Mouse (Mus musculus) megakaryocyte, adult 5-6 weeks (primary cell): ENCODE measurements around the gene Ift57. TPM values are rescaled to one million over a fixed set of nuclear protein-coding genes. Genes with fewer than 3 reads are reported as not detected.

Experiments used
- ATAC-seq: 2 replicates; pipeline ENCODE4 v1.8.0; 2016; ENCODE audit warnings: mild to moderate bottlenecking, inconsistent platforms; ENCODE audit not compliant: poor library complexity, severe bottlenecking
- total RNA-seq, 2 experiments: library from RNA; stranded (forward) in 1 of 2; stranded (reverse) in 1 of 2; fragments of 153-499, 151-499 nt in 1 of 2; fragments of 221-1000, 200-1000 nt in 1 of 2; gene quantifications; 2 replicates each; pipeline versions ENCODE4 v1.2.3 to v1.2.4; 2015 to 2017

The Ift57 gene
- total RNA-seq (2015), result 13.6 and 20.6 TPM in 2 replicates
- total RNA-seq (2017), result 21.9 and 24.9 TPM in 2 replicates

DNA sequence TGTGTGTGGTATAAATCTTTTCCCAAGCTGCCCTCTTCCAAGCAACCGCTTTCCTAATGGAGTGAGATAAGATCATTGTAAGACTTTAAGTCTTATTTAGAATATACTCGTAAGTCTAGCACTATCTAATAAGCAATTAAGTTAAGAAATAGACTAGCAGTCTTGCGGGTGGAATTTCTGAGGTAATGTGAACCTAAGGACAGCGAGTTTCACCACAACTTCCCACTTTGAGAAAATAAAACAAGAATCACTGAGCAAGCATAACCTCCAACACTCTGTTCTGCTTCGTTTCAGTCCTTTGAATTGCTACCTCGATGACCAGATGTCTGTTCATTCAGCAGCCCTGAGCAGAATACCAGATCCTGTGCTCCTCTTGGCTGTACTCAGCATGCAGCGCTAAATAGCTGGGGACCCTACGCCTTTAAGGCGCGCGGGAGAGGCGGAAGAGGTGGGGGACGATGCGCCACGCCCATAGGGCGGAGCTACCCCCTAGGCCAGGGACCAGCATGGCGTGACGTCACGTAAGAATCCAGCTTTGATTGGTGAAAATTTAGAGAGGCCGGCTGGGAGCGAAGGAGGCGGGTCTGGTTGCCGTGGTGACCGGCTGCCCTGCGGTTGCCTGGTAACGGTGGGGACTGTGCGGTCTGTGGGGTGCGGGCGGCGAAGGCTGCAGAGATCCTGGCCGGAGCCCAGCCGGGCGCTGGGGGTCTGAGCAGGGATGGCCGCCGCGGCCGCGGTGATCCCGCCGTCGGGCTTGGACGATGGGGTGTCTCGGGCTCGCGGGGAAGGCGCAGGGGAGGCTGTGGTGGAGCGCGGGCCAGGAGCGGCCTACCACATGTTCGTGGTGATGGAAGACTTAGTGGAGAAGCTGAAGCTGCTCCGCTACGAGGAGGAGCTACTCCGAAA, at the start of gene Ift57:
Gene Ift57, plus strand, starts transcription at position 614 of the 906 bp plus-strand sequence.
- peak; percentile 96 for ATAC-seq

DNA sequence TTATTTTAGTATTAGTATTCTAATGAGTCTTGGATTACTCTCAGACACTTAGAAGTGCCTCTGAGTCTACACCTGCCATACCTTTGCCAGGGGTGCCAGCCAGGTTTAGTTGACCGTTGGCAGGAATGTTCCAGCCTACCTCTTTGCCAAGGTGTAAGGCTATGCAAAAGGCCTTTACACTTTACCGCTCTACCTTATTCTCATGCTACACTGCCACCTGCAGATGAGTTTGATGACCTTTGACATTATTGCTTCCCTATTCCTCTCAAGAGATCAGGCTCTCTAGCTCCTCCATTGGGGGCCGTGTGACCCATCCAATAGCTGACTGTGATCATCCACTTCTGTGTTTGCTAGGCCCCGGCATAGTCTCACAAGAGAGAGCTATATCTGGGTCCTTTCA, 41.9 kb upstream of the Ift57 start:
- ATAC-seq, result no peak

DNA sequence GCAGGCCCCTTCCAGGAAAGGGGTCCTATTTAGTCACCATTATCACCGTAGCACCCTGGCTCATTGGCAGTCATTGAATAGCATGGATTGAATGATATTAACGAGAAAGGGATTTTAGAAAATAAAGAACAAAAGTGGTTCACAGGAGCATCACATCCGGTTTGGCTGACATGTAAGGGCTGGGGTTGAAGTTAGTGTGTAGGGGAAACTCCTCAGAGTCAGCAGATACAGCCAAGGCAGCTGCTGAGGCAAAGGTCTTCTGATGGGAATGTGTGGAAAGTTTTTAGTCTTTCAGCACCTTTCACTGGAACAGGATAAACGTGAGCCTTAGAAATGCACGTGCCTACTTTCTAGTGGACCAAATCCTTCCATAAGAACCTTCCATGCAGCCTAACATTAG, 41.0 kb upstream of the Ift57 start:
- no peak for ATAC-seq

DNA sequence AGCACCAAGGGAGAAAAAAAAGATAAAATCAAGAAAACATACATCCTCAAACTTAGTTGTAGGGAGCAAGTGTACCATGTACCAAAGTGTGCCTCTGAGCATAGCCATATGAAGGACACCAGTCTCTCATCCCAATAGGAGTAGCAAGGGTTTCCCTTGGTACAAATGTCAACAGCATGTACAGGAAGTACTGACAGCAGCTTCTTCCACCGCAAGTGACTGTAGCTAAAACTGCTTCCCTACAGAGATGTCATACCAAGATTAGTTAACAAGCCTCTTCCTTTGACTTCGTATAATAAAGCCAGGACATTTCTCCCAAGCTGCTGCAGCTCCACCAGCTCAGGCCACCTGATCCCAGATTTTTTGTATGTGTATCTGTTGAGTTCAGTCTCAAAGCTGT, 39.9 kb upstream of the Ift57 start:
- no peak for ATAC-seq

DNA sequence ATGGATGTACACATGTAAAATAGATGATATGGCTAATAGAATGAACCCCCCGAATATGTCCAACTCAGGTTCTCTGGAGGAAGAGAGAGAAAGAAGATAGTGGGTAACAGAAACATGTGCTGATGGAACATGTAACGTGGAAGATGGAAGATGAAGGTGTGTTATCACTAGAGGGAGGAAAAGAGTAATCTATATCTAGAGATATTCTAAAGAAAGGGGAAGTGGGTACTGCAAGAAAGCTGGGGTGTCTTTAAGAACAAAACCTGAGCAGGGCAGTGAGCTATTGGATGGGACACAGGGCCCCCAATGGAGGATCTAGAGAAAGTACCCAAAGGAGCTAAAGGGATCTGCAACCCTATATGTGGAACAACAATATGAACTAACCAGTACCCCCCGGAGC, 38.9 kb upstream of the Ift57 start:
- ATAC-seq, result 0 out of 2 replicates have a peak, but pooled peaks have one; percentile 40

DNA sequence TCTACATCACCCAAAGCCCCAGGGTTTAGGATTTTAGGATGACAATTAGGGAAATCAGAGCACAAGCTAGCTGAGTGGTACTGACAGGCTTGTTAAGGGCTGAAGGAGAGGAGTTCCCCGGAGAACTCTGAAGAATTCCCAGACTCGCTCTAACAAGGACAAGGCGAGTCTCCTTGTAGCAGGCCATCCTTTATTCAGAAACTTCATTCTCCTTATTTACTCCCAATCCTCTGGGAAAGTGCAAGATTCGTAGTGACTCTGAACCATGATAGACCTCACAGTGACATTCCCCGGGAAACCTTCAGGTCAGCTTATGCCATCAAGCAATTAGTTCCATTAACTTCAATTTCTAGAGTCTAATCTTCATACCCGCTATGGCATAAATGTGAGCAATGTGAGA, 36.8 kb upstream of the Ift57 start:
- no peak for ATAC-seq

DNA sequence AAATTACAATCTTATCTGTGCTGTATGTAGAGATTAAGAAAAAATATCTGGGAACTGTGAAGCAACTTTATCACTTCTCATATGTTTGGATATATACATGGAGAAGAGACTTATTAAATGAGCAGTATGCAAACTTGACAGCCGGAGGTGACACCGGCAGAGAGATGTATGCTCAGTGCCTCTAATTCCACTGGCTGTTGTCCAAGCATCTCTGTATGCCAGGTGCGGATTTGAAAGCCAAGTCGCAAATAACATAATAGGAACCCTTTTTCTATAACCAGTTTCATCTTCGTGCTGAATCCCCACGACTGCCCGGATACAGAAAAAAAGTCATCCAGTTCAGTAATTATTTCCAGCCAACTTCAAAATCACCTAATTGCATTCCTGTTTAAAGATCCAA, 34.4 kb upstream of the Ift57 start:
- ATAC-seq, result no peak

DNA sequence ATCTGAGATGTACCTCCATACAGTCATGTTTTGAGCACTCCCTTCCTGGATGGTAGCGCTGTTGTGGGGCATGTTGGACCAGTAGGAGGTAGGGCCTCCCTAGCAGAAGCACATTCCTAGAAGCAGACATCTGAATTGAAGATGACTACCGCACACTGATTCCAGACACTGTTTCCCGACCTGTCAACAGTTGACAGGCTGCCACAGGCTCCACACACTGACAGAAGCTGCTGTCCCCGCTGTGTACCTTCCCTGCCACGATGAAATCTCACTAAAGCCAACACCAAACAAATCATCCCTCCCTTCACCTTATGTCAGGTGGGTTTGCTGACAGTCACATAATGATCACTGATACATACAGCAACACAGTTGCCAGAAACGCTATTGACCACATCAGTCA, 19.4 kb upstream of the Ift57 start:
- no peak for ATAC-seq

DNA sequence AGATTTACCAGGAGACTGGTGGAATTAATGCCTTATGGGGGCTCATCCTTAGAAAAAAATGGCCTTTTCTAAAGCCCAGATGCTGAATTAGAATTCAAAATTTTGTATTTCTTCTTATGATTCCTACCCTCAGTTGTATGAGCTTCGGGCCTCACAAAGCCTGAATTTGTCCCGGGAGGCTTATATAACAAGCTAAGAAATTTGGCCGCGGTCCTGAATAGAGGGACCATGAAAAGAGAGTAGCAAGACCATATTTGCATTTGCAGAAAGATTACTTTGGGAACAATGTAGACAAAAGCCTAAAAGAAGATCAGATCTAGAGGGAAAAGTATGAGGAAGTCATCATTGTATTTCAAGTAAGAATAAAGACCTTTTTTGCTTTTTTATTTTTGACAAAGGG, 14.1 kb upstream of the Ift57 start:
- no peak for ATAC-seq

DNA sequence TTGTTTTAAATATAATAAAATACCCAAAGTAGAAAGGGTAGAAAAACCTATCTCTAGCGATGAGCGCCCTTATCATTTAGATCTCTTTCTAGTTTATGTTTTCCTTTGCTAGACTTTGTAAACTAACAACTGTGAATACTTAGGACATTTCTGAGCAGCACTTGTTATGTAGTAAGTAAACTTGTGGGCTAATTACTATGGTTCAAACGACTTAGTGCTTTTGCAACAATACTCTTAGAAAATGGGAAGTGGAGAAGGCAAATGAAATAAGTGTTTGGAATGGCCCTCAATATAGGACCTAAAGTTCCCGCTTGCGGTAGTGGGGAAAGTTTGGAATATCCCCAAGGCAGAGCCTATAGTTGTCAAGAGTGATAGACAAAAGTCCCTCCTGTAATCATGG, 788 bp downstream of the Ift57 start:
- ATAC-seq, result 0 out of 2 replicates have a peak, but pooled peaks have one; percentile 19

DNA sequence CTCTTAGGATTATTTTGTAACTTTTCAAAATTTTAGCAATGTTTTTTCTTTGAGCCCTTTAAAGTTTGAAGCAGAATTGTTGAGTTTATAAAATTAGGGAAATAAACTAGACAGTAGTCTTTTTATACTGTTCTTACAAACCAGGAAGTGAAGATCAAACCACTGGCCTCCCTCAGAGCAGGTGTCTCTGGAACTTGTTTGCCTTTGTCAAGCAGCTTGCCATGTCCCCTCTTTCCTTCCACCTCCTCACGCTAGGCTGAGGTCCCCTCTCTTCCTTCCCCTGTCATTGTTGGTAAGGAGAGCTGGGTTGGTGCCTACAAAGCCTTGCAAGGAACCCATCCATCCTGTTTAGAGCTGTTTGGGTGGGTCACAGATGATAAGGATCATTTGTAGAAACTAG, 9.0 kb downstream of the Ift57 start:
- ATAC-seq, result no peak

DNA sequence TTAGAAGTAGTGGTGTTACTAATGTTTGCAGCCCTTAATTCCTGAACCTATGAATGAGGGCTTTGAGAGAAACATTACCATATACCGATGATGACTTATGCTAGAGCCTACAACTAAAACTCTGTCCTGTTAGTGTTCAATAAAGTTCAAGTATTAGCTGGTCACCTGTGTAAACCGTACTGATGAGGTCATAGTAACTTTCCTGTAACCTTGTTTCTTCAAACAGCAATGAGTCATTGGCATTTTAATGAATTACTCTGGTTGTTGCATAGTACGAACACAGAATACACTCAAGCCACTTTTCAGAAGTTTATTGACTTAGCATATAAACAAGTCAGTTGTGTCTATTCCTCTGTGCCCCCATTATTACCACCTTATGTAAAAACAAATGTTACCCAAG, 11.2 kb downstream of the Ift57 start:
- no peak for ATAC-seq

DNA sequence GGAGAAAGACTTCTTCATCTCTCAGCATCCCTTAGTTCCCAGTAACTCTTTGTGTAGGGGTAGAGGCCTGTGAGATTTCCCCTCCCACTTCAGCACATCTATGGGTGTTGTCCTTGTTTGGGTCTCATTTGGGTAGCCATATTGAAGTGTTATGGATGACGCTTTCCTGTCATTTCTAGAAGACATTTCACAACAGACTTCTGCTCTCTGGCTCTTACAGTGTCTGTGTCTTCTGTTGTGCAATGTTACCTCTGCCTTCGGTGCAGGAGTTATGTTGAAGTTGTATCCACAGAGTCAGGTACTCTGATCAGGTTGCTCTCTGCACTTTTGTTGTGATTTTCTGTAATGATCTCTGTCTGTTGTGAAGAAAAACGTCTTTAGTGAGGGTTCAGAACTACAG, 14.3 kb downstream of the Ift57 start:
- ATAC-seq, result peak; percentile 97

DNA sequence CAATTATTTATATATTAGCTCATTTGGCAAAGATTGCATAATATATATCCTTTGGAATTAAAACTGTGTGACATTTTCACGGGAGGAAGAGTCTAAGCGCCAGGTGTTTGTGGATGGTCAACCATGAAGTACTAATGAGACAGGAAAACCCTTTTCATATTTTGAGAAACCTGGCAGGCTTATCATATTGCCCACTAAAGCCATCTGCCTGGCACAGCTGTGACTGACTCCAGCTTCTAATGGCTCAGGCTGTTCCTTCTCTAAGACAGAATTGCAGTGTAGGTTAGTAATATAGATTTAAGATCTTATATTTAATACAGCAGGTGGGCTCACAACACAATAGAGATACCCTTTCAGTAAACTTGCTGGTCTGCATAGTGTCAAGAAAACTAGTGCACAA, 21.6 kb downstream of the Ift57 start:
- ATAC-seq, result no peak

DNA sequence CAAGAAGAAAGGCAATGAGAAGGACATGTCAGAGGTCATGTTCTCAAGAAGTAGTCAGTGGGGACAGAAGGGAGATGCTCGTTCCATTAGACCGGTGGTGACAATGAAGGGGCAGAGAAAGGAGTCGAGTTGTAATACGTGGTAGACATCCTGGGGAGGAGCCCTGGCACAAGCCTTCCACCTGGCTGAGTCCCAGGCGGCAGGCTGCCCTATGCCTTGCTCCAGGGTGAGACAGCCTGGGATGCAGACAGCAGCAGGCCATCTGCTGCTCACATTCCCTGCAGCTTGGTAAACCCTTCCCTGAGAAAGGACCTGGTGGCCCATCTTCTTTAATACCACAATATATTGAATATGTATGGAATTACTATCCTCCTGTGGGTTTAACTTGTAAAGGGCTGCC, 22.6 kb downstream of the Ift57 start:
- ATAC-seq, result no peak

DNA sequence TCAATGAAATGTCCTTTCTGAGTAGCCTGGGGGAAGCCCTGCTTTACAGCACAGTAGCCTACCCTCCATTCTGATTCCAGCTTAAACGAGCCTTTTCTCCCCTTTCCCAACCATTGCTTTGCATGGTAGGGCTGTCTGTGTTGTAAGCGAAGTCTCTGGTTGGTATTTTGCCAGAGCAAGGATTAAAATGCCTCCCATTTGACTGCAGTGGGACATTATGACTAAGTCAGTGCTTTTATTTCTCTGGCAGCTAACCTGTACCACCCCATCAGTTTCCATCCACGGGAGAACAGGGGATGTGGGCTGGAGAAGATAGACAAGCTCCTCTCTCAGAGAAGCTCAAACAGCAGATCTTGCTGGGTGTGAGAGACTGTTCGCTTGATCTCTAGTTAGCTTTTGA, 24.2 kb downstream of the Ift57 start:
- no peak for ATAC-seq

DNA sequence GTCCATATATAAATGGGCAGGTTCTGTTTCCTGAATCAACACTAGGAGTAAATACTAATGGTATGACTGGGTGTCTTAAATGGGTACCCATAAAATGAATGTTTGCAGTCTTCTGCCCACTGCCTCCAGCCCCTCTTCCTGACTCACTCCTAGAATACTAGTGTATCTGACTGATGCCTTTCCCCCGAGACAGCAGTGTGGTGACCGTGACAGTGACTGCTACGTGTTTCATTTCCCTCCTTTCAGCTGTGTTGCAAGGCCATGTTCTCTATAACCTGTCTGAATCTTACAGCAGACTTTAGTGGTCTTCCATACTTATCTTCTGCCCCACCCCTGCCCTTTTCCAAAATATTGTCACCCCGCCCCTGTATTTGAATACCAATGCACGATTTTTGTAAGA, 25.2 kb downstream of the Ift57 start:
- ATAC-seq, result peak; percentile 75

DNA sequence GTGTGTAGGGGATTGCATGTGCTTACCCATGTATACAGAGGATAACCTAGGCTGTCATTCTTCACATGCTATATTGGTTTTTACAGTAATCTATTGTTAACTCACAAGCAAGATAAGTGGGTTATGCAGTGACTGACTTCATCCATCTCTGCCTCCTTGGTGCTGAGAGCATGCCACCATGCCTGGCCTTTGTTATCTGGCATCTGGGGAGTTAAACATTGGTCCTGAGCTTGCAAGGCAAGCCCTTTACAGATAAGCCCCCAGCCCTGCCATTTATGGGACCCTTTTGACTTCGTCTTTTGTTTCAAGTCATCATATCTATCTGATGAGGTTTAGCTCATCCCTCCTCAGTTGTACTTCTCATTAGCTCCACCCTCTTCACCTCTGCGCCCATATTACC, 25.9 kb downstream of the Ift57 start:
- ATAC-seq, result no peak

DNA sequence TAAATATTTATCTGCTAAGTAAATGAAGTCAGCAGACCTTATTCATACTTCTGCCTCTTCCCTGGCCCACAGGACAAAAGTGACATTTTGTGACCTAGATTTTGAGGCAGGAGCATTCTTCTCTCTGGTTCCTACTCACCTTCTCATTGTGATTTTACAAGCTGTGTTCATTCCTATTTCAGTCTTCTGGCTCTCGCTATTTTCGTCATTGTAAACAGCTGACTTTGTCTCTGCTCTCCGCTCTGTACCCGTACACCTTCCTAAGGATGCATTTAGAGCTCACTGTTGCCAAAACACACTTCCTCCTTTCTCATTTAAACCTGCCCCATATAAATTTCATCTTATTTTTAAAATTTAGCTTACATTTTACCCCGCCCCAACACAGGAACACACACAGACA, 26.4 kb downstream of the Ift57 start:
- ATAC-seq, result no peak

DNA sequence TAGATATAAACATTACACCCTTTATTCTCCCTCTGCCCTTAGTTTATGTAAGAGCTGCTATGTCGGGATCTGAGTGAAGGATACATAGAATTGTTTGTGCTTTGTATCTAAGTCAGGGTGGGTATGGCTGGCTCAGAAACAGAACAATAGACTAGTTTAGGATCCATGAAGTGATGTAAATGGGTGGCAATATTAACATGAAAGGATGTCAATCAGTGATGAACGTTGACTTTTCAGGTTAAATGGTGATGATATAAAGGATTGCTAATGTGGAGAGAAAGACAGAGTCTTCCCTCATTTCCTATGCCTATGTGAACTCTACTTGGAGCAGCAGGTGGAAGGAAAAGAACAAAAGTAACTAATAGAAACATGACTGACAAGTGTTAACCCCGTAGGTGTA, 27.2 kb downstream of the Ift57 start:
- ATAC-seq, result no peak

DNA sequence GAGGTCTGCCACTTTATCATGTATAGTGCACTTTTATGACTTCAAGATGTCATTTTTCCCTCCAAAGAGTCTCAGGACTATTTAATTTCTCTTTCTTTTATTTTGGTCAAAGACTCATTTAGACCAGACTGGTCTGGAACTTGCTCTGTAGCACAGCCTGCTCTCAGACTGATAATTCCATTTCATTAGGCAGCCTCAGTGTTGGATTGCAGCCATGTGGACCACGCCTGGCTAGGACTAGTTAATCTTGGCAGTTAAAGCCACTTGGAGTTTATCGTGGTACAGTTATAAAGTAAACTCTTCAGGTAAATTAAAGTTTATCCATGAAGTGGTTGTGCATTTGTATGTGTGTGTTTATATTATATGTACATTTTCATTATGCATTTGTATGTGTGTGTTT, 27.7 kb downstream of the Ift57 start:
- ATAC-seq, result 0 out of 2 replicates have a peak, but pooled peaks have one; percentile 27

DNA sequence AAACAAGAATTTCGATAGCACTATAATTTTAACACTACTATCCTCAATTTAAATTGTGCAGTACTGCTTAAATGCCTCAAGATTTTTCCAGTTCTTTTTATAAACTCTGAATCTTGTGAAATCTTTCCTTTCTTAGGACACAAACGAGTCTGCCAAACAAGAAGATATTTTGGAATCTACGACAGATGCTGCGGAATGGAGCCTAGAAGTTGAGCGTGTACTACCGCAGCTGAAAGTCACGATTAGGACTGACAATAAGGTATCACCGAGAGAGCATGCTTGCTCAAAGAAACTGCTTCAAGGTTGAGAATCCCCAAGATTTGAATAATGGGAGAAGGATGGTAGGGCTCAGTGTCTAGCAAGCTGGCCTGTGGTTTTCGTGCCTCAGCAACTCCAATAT, 37.5 kb downstream of the Ift57 start:
- ATAC-seq, result no peak

DNA sequence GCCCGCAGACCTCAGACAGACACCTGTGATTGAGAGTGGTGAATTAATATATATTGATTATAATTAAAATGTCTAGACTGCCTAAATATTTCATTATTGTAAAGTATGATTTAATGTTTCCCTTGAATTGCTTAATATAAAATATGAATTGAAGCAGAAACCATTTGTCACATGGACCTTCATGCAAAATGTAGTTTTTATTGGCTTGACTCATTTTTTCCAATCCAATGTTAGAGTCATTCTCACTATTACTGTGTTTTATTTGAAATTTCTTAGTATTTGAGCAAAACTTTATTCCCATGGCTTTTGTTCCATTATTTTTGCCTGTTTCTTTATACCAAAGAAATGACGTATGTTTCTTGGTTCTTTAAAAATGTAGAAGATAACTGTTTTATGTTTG, 48.3 kb downstream of the Ift57 start:
- no peak for ATAC-seq
